Mouse (Mus musculus) heart, adult 2 months (tissue): ENCODE data around the gene Inpp5k. TPM values are rescaled to one million over a fixed set of nuclear protein-coding genes. Genes with fewer than 3 reads are reported as not detected.

Experiments used
- DNase-seq, 2 experiments: peaks; one replicate each; pipeline ENCODE4 v3.0.0; 2021
- H3K27ac ChIP-seq: fragments of 200-600 bp; 2 replicates; pipeline ENCODE4 v1.8.1; 2022
- H3K27me3 ChIP-seq: fragments of 200-500 bp; 2 replicates; pipeline ENCODE4 v1.6.1; 2012; ENCODE audit warnings: mild to moderate bottlenecking, low read length, inconsistent platforms, mixed read lengths; ENCODE audit not compliant: control insufficient read depth, insufficient read depth
- H3K36me3 ChIP-seq: fragments of 200-500 bp; 2 replicates; pipeline ENCODE4 v1.6.1; 2012; ENCODE audit warnings: low read length, inconsistent platforms; ENCODE audit not compliant: control insufficient read depth, insufficient read depth
- H3K4me1 ChIP-seq: fragments of 200-500 bp; 2 replicates; pipeline ENCODE4 v1.6.1; 2011; ENCODE audit warnings: low read length; ENCODE audit not compliant: control insufficient read depth, insufficient read depth
- H3K4me3 ChIP-seq: fragments of 200-600 bp; 2 replicates; pipeline ENCODE4 v1.8.1; 2022
- H3K79me2 ChIP-seq: fragments of 200-500 bp; replicated peaks from 2 replicates; pipeline ENCODE4 v1.6.1; 2012; ENCODE audit warnings: mild to moderate bottlenecking, inconsistent platforms, low read length, moderate library complexity, mixed read lengths; ENCODE audit not compliant: control insufficient read depth, insufficient read depth
- H3K9ac ChIP-seq: fragments of 200-500 bp; 2 replicates; pipeline ENCODE4 v1.6.1; 2012; ENCODE audit warnings: low read depth, mild to moderate bottlenecking, control low read depth, inconsistent platforms, low read length, mixed read lengths
- CTCF ChIP-seq: fragments of 200-600 bp; IDR thresholded peaks from 2 replicates; pipeline ENCODE4 v1.8.1; 2022; ENCODE audit warnings: antibody characterized with exemption, mild to moderate bottlenecking, moderate library complexity
- EP300 ChIP-seq: fragments of 200-500 bp; IDR thresholded peaks from 2 replicates; pipeline ENCODE4 v1.6.1; 2011; ENCODE audit warnings: low read depth, low read length, control low read depth; ENCODE audit not compliant: insufficient read depth
- POLR2A ChIP-seq: fragments of 200-500 bp; IDR thresholded peaks from 2 replicates; pipeline ENCODE4 v1.6.1; 2011; ENCODE audit warnings: mild to moderate bottlenecking, low read depth, low read length, control low read depth; ENCODE audit not compliant: insufficient read depth
- WGBS: fragments of 180-500 bp; shearing (Covaris S2); methylation state at CpG from one replicate; pipeline ENCODE4 v1.1.7; 2018; 5-methylcytosine and 5-hydroxymethylcytosine counted together
- intact Hi-C: fragments of 180-260 bp; cut with DNase I; formaldehyde crosslinking; loops from one replicate; pipeline ENCODE4 v1.15.1; 2025
- polyA plus RNA-seq: library from polyadenylated mRNA; depleted of rRNA; stranded (reverse); fragments of >200 nt; gene quantifications from 2 replicates; pipeline ENCODE4 v1.2.3, GENCODE M21; 2012
- total RNA-seq, 2 experiments: library from RNA; stranded (reverse); gene quantifications; 2 replicates each; pipeline ENCODE4 v1.2.3; 2021

Inpp5k gene
- total and polyA plus RNA-seq, 3 experiments: 24.5 to 42.8 (median 30.2) TPM

DNA sequence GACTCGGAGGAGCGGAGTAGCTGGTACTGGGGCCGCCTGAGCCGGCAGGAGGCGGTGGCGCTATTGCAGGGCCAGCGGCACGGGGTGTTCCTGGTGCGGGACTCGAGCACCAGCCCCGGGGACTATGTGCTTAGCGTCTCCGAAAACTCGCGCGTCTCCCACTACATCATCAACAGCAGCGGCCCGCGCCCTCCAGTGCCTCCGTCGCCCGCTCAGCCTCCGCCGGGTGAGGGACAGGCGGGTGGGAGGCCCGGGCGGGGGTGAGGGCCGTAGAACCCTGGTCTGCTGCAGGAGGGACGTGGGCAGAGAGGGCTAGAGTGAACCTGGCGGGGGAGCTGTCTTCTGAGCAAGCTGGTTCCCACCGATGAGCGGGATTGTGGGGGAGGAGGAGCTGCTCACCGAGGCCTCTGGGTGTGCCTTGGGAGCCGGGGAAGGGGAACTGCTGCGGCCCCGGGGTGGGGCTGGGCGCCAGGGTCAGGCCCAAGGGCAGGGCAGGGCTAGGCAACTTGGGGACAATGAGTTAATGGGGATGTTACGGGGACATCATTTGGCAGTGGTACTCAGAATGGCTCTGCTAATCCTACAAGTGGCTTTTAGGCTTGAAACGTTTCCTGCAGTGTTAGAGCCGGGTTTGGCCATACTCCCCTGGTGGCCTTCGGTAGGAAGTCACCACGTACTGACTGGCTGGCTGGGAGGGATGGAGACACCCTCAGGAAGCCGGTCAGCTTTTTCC lies 48.8 kb downstream of the Inpp5k start:
- peak; percentile 57; the same call in 1 of the 2 replicates for TF ChIP-seq POLR2A
- TF ChIP-seq CTCF: peak; percentile 75
- TF ChIP-seq EP300: peak; percentile 54; the same call in 1 of the 2 replicates
- H3K36me3 ChIP-seq: peaks cover 28% of the 10 kb centered on the region
- no peaks in the 10 kb centered on the region for H3K27me3 ChIP-seq
- DNase-seq: peak; percentile 82
- H3K4me1 ChIP-seq: peaks cover 5% of the 10 kb centered on the region
- H3K9ac ChIP-seq: peak overlapping the region; percentile 97
- peaks cover 3% of the 10 kb centered on the region; the same call in 1 of the 2 replicates for H3K79me2 ChIP-seq
- H3K4me3 ChIP-seq: peak overlapping the region; percentile 93
- H3K27ac ChIP-seq: peak overlapping the region; percentile 99
- 1% methylated on average over 43 of the region's 43 CpGs for WGBS
- intact Hi-C loops: loop anchor here (2.0 kb wide), 2 partner anchors 23 to 45 kb away; no protein-coding TSS in a partner anchor

GRCm38 (mm10) chr11:75684462-75684861 lies 53.7 kb downstream of the Inpp5k start:
- Histone ChIP-seq H3K79me2 (peaks cover 9% of the 10 kb centered on the region), H3K9ac (no peak overlapping the region), H3K4me1 (peaks cover 11% of the 10 kb centered on the region), H3K27ac (no peak overlapping the region), H3K27me3 (no peaks in the 10 kb centered on the region), H3K4me3 (no peak overlapping the region), H3K36me3 (peaks cover 45% of the 10 kb centered on the region)
- 76% methylated on average over 5 of the region's 5 CpGs for WGBS
- peak; percentile 39; the same call in 1 of the 2 replicates for TF ChIP-seq CTCF
- no peak for TF ChIP-seq EP300
- no peak for TF ChIP-seq POLR2A
- intact Hi-C loops: no loop called here
- DNase-seq: no peak

DNA sequence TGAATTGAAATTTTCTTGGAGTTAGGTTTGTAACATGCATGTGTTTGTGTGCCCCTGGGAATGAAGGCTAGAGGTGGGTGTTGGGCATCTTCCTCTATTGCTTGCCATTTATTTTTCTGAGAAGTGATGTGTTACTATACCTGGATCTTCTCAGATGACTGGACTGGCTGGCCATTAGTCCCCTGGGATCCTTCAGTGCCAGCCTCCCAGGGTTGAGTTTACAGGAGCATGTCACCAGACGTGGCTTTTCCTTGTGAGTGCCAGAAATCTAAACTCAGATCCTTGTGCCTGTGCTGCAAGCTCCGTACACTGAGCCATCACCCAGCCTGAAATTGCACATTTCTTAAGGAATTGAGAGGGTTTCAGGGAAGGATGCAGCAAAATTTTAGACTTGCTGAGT lies 54.2 kb downstream of the Inpp5k start:
- Histone ChIP-seq H3K36me3 (peaks cover 45% of the 10 kb centered on the region), H3K27me3 (no peaks in the 10 kb centered on the region), H3K4me3 (no peak overlapping the region), H3K79me2 (peaks cover 11% of the 10 kb centered on the region), H3K4me1 (peaks cover 13% of the 10 kb centered on the region), H3K9ac (no peak overlapping the region), H3K27ac (no peak overlapping the region)
- no peak for TF ChIP-seq EP300
- TF ChIP-seq CTCF: no peak
- TF ChIP-seq POLR2A: no peak
- intact Hi-C loops: no loop called here
- DNase-seq: no peak
- WGBS: 28% methylated on average over 2 of the region's 2 CpGs

GRCm38 (mm10) chr11:75687343-75687993 lies 56.7 kb downstream of the Inpp5k start:
- 50% methylated on average over 2 of the region's 2 CpGs for WGBS
- H3K36me3 ChIP-seq: peaks cover 32% of the 10 kb centered on the region
- no peak overlapping the region for H3K27ac ChIP-seq
- H3K79me2 ChIP-seq: peaks cover 14% of the 10 kb centered on the region
- DNase-seq: no peak
- H3K27me3 ChIP-seq: no peaks in the 10 kb centered on the region
- no peak overlapping the region for H3K4me3 ChIP-seq
- no peak overlapping the region for H3K9ac ChIP-seq
- no peak for TF ChIP-seq EP300
- no peak for TF ChIP-seq CTCF
- no peak for TF ChIP-seq POLR2A
- intact Hi-C loops: no loop called here
- peaks cover 8% of the 10 kb centered on the region for H3K4me1 ChIP-seq

GRCm38 (mm10) chr11:75688132-75688531 lies 57.3 kb downstream of the Inpp5k start:
- Histone ChIP-seq H3K79me2 (peaks cover 15% of the 10 kb centered on the region), H3K4me3 (no peak overlapping the region), H3K4me1 (peaks cover 8% of the 10 kb centered on the region), H3K27ac (no peak overlapping the region), H3K9ac (no peak overlapping the region), H3K36me3 (peaks cover 30% of the 10 kb centered on the region), H3K27me3 (no peaks in the 10 kb centered on the region)
- intact Hi-C loops: no loop called here
- TF ChIP-seq EP300 (no peak), CTCF (no peak), POLR2A (no peak)
- 75% methylated on average over 2 of the region's 2 CpGs for WGBS
- DNase-seq: no peak

DNA sequence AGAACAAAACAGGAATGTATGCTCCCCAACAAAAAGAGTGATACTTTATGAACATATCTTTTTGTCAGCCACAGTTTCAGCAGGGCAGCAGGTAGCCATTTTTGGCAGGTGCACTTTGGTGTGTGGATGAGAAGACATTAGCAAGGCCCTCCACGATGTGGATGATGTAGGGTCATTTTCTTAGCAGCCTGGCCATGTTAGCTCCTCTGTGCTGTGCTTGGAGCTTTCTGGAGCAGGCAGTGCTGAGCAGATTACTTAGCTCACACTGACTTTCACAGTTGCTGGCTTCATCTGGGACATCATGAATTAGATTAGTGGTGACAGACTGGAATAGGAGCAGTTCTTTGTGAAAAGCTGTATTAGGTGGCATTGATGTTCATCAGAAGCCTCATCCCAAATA lies 59.2 kb downstream of the Inpp5k start:
- 54% methylated on average over 1 of the region's 1 CpGs for WGBS
- TF ChIP-seq CTCF (no peak), POLR2A (no peak)
- peaks cover 8% of the 10 kb centered on the region for H3K4me1 ChIP-seq

More for the DNA sequence above, 59.2 kb downstream of the Inpp5k start:
- Histone ChIP-seq H3K4me3 (no peak overlapping the region), H3K9ac (no peak overlapping the region), H3K27ac (no peak overlapping the region), H3K79me2 (peaks cover 16% of the 10 kb centered on the region), H3K27me3 (no peaks in the 10 kb centered on the region), H3K36me3 (peaks cover 29% of the 10 kb centered on the region)
- DNase-seq: no peak
- intact Hi-C loops: no loop called here
